Mouse (Mus musculus) CH12.LX (cell line): ENCODE data around the gene Scamp2. TPM values are rescaled to one million over a fixed set of nuclear protein-coding genes. Genes with fewer than 3 reads are reported as not detected.
A peak's percentile ranks its signal among the peaks of the same experiment; 100 is the strongest.

ENCODE experiments used
- DNase-seq: peaks from one replicate; pipeline ENCODE4 v3.0.0-alpha.2; 2013; ENCODE audit errors: extremely low read depth
- H3K27ac ChIP-seq: 2 replicates; pipeline ENCODE4 v1.5.1; 2012; ENCODE audit warnings: low read depth, mild to moderate bottlenecking, control low read depth, moderate library complexity; ENCODE audit not compliant: insufficient read depth
- H3K27me3 ChIP-seq: replicated peaks from 2 replicates; pipeline ENCODE3; 2012; ENCODE audit warnings: inconsistent platforms
- H3K36me3 ChIP-seq, 2 experiments: replicated peaks in 1 of 2; 2 replicates each; pipeline versions ENCODE3 to v1.6.1; 2012; ENCODE audit warnings: inconsistent platforms in 1 of 2, low read length in 1 of 2, mild to moderate bottlenecking in 1 of 2, mixed read lengths in 1 of 2, moderate library complexity in 1 of 2; ENCODE audit not compliant: control insufficient read depth in 1 of 2, insufficient read depth in 1 of 2
- H3K4me1 ChIP-seq, 2 experiments: 2 replicates each; pipeline ENCODE4 v1.6.1; 2012; ENCODE audit warnings: inconsistent platforms in 1 of 2, moderate library complexity in 1 of 2; ENCODE audit not compliant: insufficient read depth in 2 of 2, control insufficient read depth in 1 of 2
- H3K4me2 ChIP-seq: 2 replicates; pipeline ENCODE4 v1.6.1; 2012; ENCODE audit warnings: low read depth, mild to moderate bottlenecking, control low read depth; ENCODE audit not compliant: poor library complexity, insufficient read depth, severe bottlenecking
- H3K4me3 ChIP-seq, 3 experiments: fragments of 150-350 bp in 1 of 3; sonication (generic) in 1 of 3; replicated peaks in 1 of 3; 2 replicates each; pipeline versions ENCODE3 to v1.5.1; 2011 to 2012; ENCODE audit warnings: low read depth in 2 of 3, low read length in 2 of 3, mild to moderate bottlenecking in 2 of 3, moderate library complexity in 2 of 3, control low read depth in 1 of 3, improper control_type of control experiment in 1 of 3, inconsistent platforms in 1 of 3, mixed read lengths in 1 of 3; ENCODE audit not compliant: poor library complexity in 1 of 3
- H3K79me2 ChIP-seq: replicated peaks from 2 replicates; pipeline ENCODE4 v1.6.1; 2012; ENCODE audit warnings: mild to moderate bottlenecking, moderate library complexity; ENCODE audit not compliant: control insufficient read depth, poor library complexity, insufficient read depth, severe bottlenecking; ENCODE audit errors: extremely low read depth
- H3K9ac ChIP-seq: 2 replicates; pipeline ENCODE4 v1.6.1; 2012; ENCODE audit warnings: low read depth, mild to moderate bottlenecking, control low read depth, moderate library complexity; ENCODE audit not compliant: insufficient read depth
- H3K9me3 ChIP-seq: replicated peaks from 2 replicates; pipeline ENCODE3; 2012; ENCODE audit warnings: low read length, inconsistent platforms, mixed read lengths
- BHLHE40 ChIP-seq: IDR thresholded peaks from 2 replicates; pipeline ENCODE4 v1.6.1; 2011; ENCODE audit warnings: mild to moderate bottlenecking, low read depth, low read length, improper control_type of control experiment
- CHD2 ChIP-seq: IDR thresholded peaks from 2 replicates; pipeline ENCODE4 v1.6.1; 2011; ENCODE audit warnings: low read length, improper control_type of control experiment
- CTCF ChIP-seq, 2 experiments: IDR thresholded peaks in 1 of 2; conservative IDR thresholded peaks in 1 of 2; 2 replicates each; pipeline ENCODE4 v1.5.1; 2011 to 2012; ENCODE audit warnings: low read depth in 2 of 2, low read length in 2 of 2, improper control_type of control experiment in 1 of 2, inconsistent platforms in 1 of 2, mild to moderate bottlenecking in 1 of 2, moderate library complexity in 1 of 2
- EP300 ChIP-seq: IDR thresholded peaks from 2 replicates; pipeline ENCODE4 v1.6.1; 2011; ENCODE audit warnings: low read length, improper control_type of control experiment
- ETS1 ChIP-seq: conservative IDR thresholded peaks from 2 replicates; pipeline ENCODE4 v1.6.1; 2012; ENCODE audit warnings: low read depth, mild to moderate bottlenecking, inconsistent platforms, low read length, improper control_type of control experiment, moderate library complexity
- HCFC1 ChIP-seq: IDR thresholded peaks from 2 replicates; pipeline ENCODE4 v1.6.1; 2012; ENCODE audit warnings: low read depth, mild to moderate bottlenecking, inconsistent platforms, low read length, improper control_type of control experiment
- JUND ChIP-seq: conservative IDR thresholded peaks from 2 replicates; pipeline ENCODE4 v1.6.1; 2011; ENCODE audit warnings: low read depth, low read length, improper control_type of control experiment
- MAX ChIP-seq: IDR thresholded peaks from 2 replicates; pipeline ENCODE4 v1.6.1; 2011; ENCODE audit warnings: low read length, improper control_type of control experiment
- MAZ ChIP-seq: IDR thresholded peaks from 2 replicates; pipeline ENCODE4 v1.6.1; 2012; ENCODE audit warnings: low read depth, mild to moderate bottlenecking, inconsistent platforms, low read length, improper control_type of control experiment, moderate library complexity
- MEF2A ChIP-seq: IDR thresholded peaks from 2 replicates; pipeline ENCODE4 v1.6.1; 2014; ENCODE audit warnings: low read depth, mild to moderate bottlenecking, inconsistent platforms, low read length, improper control_type of control experiment, borderline replicate concordance
- MYC ChIP-seq: IDR thresholded peaks from 2 replicates; pipeline ENCODE4 v1.6.1; 2011; ENCODE audit warnings: low read depth, mild to moderate bottlenecking, improper control_type of control experiment, low read length
- NRF1 ChIP-seq: IDR thresholded peaks from 2 replicates; pipeline ENCODE4 v1.6.1; 2014; ENCODE audit warnings: low read depth, mild to moderate bottlenecking, inconsistent platforms, low read length, improper control_type of control experiment, moderate library complexity
- PAX5 ChIP-seq: IDR thresholded peaks from 2 replicates; pipeline ENCODE4 v1.6.1; 2012; ENCODE audit warnings: low read length, inconsistent platforms, mixed read lengths
- POLR2A ChIP-seq: IDR thresholded peaks from 2 replicates; pipeline ENCODE4 v1.6.1; 2011; ENCODE audit warnings: low read depth, mild to moderate bottlenecking, improper control_type of control experiment, low read length
- POLR2AphosphoS2 ChIP-seq: IDR thresholded peaks from 2 replicates; pipeline ENCODE4 v1.6.1; 2011; ENCODE audit warnings: low read depth, low read length, improper control_type of control experiment
- RAD21 ChIP-seq: IDR thresholded peaks from 2 replicates; pipeline ENCODE4 v1.6.1; 2011; ENCODE audit warnings: low read depth, mild to moderate bottlenecking, low read length, improper control_type of control experiment, moderate library complexity
- SIN3A ChIP-seq: IDR thresholded peaks from 2 replicates; pipeline ENCODE4 v1.6.1; 2012; ENCODE audit warnings: low read length, improper control_type of control experiment, inconsistent platforms
- TBP ChIP-seq: conservative IDR thresholded peaks from 2 replicates; pipeline ENCODE4 v1.6.1; 2011; ENCODE audit warnings: low read depth, low read length, improper control_type of control experiment
- TCF12 ChIP-seq: IDR thresholded peaks from 2 replicates; pipeline ENCODE4 v1.6.1; 2014; ENCODE audit warnings: low read depth, mild to moderate bottlenecking, inconsistent platforms, low read length, improper control_type of control experiment
- UBTF ChIP-seq: IDR thresholded peaks from 2 replicates; pipeline ENCODE4 v1.6.1; 2012; ENCODE audit warnings: low read depth, mild to moderate bottlenecking, inconsistent platforms, low read length, improper control_type of control experiment, moderate library complexity
- USF2 ChIP-seq: conservative IDR thresholded peaks from 2 replicates; pipeline ENCODE4 v1.6.1; 2011; ENCODE audit warnings: low read depth, low read length, improper control_type of control experiment
- ZC3H11A ChIP-seq: IDR thresholded peaks from 2 replicates; pipeline ENCODE4 v1.6.1; 2012; ENCODE audit warnings: low read depth, mild to moderate bottlenecking, inconsistent platforms, low read length, improper control_type of control experiment
- dilution Hi-C: fragments of 300-500 bp; cut with MboI; formaldehyde crosslinking; loops from 2 replicates; pipeline ENCODE4 v1.14.3; 2020; ENCODE audit warnings: low sequenced_read_pairs; ENCODE audit not compliant: extremely low pct_unique_long_range_greater_than_20kb, extremely low pct_ligation_motif_present
- in situ Hi-C: fragments of 300-500 bp; cut with MboI; formaldehyde crosslinking; loops from 3 replicates; pipeline ENCODE4 v1.14.3; 2019; ENCODE audit warnings: low sequenced_read_pairs, low pct_ligation_motif_present, low pct_unique_long_range_greater_than_20kb, mixed read lengths
- polyA plus RNA-seq: library from polyadenylated mRNA; unstranded; fragments of >175 nt; gene quantifications from 2 replicates; pipeline ENCODE4 v1.2.1, GENCODE M21; 2012; ENCODE audit warnings: low read depth; ENCODE audit not compliant: insufficient read length
- total RNA-seq, 2 experiments: library from RNA; depleted of rRNA; stranded (reverse); fragments of 300-350 nt in 1 of 2; fragments of >200 nt in 1 of 2; gene quantifications; 2 replicates each; pipeline ENCODE4 v1.2.3; 2012 to 2014

The Scamp2 gene
- total and polyA plus RNA-seq, 3 experiments, result 46.4 to 91.6 (median 52.2) TPM

DNA sequence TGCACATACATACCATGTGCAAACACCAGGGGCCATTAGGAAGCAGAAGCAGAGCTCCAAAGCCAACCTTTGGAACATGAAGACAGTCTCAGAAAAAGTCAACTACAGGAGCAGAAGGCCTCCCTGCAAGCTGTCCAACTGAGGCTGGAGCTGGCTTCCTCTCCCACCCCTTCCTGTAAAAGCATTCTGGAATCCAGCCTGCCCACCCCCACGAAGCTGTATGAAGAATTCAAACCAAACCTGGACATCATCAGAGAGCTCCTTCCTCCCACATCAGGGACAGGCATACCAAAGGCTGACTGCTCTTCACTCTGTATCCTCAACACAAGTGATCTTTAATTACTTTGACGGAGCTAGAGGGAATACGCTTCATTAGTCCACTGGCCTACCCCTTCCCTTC, 16.8 kb upstream of the Scamp2 start:
- H3K9me3 ChIP-seq, result no peaks in the 10 kb centered on the region
- H3K27ac ChIP-seq, result no peak overlapping the region
- in situ Hi-C loops (no loop called here), dilution Hi-C loops (no loop called here)
- H3K4me2 ChIP-seq, result no peak overlapping the region
- peaks cover 82 to 97% of the 10 kb centered on the region in 2 experiments for H3K36me3 ChIP-seq
- no peaks in the 10 kb centered on the region for H3K79me2 ChIP-seq
- no peaks in the 10 kb centered on the region for H3K27me3 ChIP-seq
- H3K4me1 ChIP-seq, result peaks cover 3 to 11% of the 10 kb centered on the region in 2 experiments; a peak in 3 of 4 replicates
- no peak overlapping the region for H3K4me3 ChIP-seq
- no peak overlapping the region for H3K9ac ChIP-seq
- DNase-seq, result no peak
- no peak for TF ChIP-seq UBTF
- TF ChIP-seq JUND, result no peak
- peak; percentile 19; the same call in 1 of the 2 replicates for TF ChIP-seq POLR2A
- TF ChIP-seq RAD21, result no peak

GRCm38 (mm10) chr9:57547287-57547686, 13.5 kb upstream of the Scamp2 start:
- no peak overlapping the region for H3K9ac ChIP-seq
- dilution Hi-C loops (no loop called here), in situ Hi-C loops (no loop called here)
- H3K4me1 ChIP-seq, result peaks cover 0 to 11% of the 10 kb centered on the region in 2 experiments; a peak in 3 of 4 replicates
- no peak overlapping the region for H3K27ac ChIP-seq
- H3K36me3 ChIP-seq, result peaks cover 70 to 86% of the 10 kb centered on the region in 2 experiments
- no peak for DNase-seq
- TF ChIP-seq MAZ (no peak), ETS1 (no peak), POLR2AphosphoS2 (no peak), HCFC1 (no peak), PAX5 (no peak), ZC3H11A (no peak), TCF12 (no peak), UBTF (no peak), CTCF (conservative IDR thresholded peaks at IDR 0.05 in 1 of 2, IDR thresholded peaks at IDR 0.05 in 1 of 2; ENCODE audit: low read depth in 2 of 2, low read length in 2 of 2) (no peak), BHLHE40 (no peak), NRF1 (no peak), SIN3A (no peak), USF2 (no peak), RAD21 (no peak), MEF2A (no peak), TBP (no peak), MAX (no peak), CHD2 (no peak), EP300 (no peak), MYC (no peak)
- H3K9me3 ChIP-seq, result no peaks in the 10 kb centered on the region
- H3K4me2 ChIP-seq, result no peak overlapping the region
- H3K4me3 ChIP-seq, result no peak overlapping the region
- no peaks in the 10 kb centered on the region for H3K79me2 ChIP-seq
- no peaks in the 10 kb centered on the region for H3K27me3 ChIP-seq
